Mouse (Mus musculus): ENCODE measurements around the gene Frem2. TPM values are rescaled to one million over a fixed set of nuclear protein-coding genes. Genes with fewer than 3 reads are reported as not detected.

Frem2 gene
- polyA plus RNA-seq, 1 experiment from 2014 or later = 9.0 TPM

GRCm38 (mm10) chr3:53522794-53523193 lies 134.4 kb downstream of the Frem2 start:
- H3K4me2 ChIP-seq (ENCODE audit: low read length) = no peak overlapping the region
- H3K9ac ChIP-seq (ENCODE audit: low read depth, low read length) = no peak overlapping the region
- H3K9me3 ChIP-seq (replicated peaks; ENCODE audit: low read length) = no peaks in the 10 kb centered on the region
- no peak for TF ChIP-seq CTCF (IDR thresholded peaks at IDR 0.05; ENCODE audit: low read depth)
- WGBS = 91% methylated on average over 10 of the region's 10 CpGs
- ATAC-seq (replicated peaks; ENCODE audit: low FRiP score, low read depth) (no peak), DNase-seq (ENCODE audit: low spot score) (no peak)
- H3K27ac ChIP-seq = no peak overlapping the region
- H3K4me1 ChIP-seq (replicated peaks; ENCODE audit: insufficient read depth, low read length) = 0 out of 2 replicates have a peak, but pooled peaks cover 2% of the 10 kb centered on the region
- H3K27me3 ChIP-seq (ENCODE audit: insufficient read depth, low read length) = no peaks in the 10 kb centered on the region
- no peak overlapping the region for H3K4me3 ChIP-seq (replicated peaks; ENCODE audit: low read depth, low read length)
- H3K36me3 ChIP-seq (ENCODE audit: insufficient read depth, low read length) = peaks cover 11% of the 10 kb centered on the region; the same call in 1 of the 2 replicates

GRCm38 (mm10) chr3:53514221-53515065 lies 142.7 kb downstream of the Frem2 start:
- no peak overlapping the region for H3K4me3 ChIP-seq (replicated peaks; ENCODE audit: low read depth, low read length)
- no peaks in the 10 kb centered on the region for H3K27me3 ChIP-seq (ENCODE audit: insufficient read depth, low read length)
- no peaks in the 10 kb centered on the region for H3K4me1 ChIP-seq (replicated peaks; ENCODE audit: insufficient read depth, low read length)
- H3K4me2 ChIP-seq (ENCODE audit: low read length) = no peak overlapping the region
- DNase-seq (ENCODE audit: low spot score) (no peak), ATAC-seq (replicated peaks; ENCODE audit: low FRiP score, low read depth) (no peak)
- no peak overlapping the region for H3K27ac ChIP-seq
- no peaks in the 10 kb centered on the region for H3K9me3 ChIP-seq (replicated peaks; ENCODE audit: low read length)
- H3K9ac ChIP-seq (ENCODE audit: low read depth, low read length) = no peak overlapping the region
- H3K36me3 ChIP-seq (ENCODE audit: insufficient read depth, low read length) = peaks cover 6% of the 10 kb centered on the region
- WGBS = 85% methylated on average over 4 of the region's 4 CpGs
- TF ChIP-seq CTCF (IDR thresholded peaks at IDR 0.05; ENCODE audit: low read depth) = no peak

GRCm38 (mm10) chr3:53513096-53513495 lies 144.1 kb downstream of the Frem2 start:
- DNase-seq (ENCODE audit: low spot score) (no peak), ATAC-seq (replicated peaks; ENCODE audit: low FRiP score, low read depth) (no peak)
- WGBS = 49% methylated on average over 5 of the region's 5 CpGs
- Histone ChIP-seq H3K4me3 (replicated peaks; ENCODE audit: low read depth, low read length) (no peak overlapping the region), H3K9me3 (replicated peaks; ENCODE audit: low read length) (no peaks in the 10 kb centered on the region), H3K27me3 (ENCODE audit: insufficient read depth, low read length) (no peaks in the 10 kb centered on the region), H3K4me1 (replicated peaks; ENCODE audit: insufficient read depth, low read length) (no peaks in the 10 kb centered on the region), H3K9ac (ENCODE audit: low read depth, low read length) (no peak overlapping the region), H3K4me2 (ENCODE audit: low read length) (no peak overlapping the region), H3K27ac (no peak overlapping the region), H3K36me3 (ENCODE audit: insufficient read depth, low read length) (peaks cover 3% of the 10 kb centered on the region; the same call in 1 of the 2 replicates)
- no peak for TF ChIP-seq CTCF (IDR thresholded peaks at IDR 0.05; ENCODE audit: low read depth)

GRCm38 (mm10) chr3:53502428-53502827 lies 154.7 kb downstream of the Frem2 start:
- DNase-seq (ENCODE audit: low spot score) (peak; percentile 87), ATAC-seq (replicated peaks; ENCODE audit: low FRiP score, low read depth) (peak; percentile 78; the same call in 1 of the 2 replicates)
- Histone ChIP-seq H3K9me3 (replicated peaks; ENCODE audit: low read length) (no peaks in the 10 kb centered on the region), H3K4me1 (replicated peaks; ENCODE audit: insufficient read depth, low read length) (no peaks in the 10 kb centered on the region), H3K9ac (ENCODE audit: low read depth, low read length) (no peak overlapping the region), H3K27ac (no peak overlapping the region), H3K4me2 (ENCODE audit: low read length) (no peak overlapping the region), H3K27me3 (ENCODE audit: insufficient read depth, low read length) (no peaks in the 10 kb centered on the region), H3K36me3 (ENCODE audit: insufficient read depth, low read length) (no peaks in the 10 kb centered on the region), H3K4me3 (replicated peaks; ENCODE audit: low read depth, low read length) (no peak overlapping the region)
- WGBS = 71% methylated on average over 6 of the region's 6 CpGs
- TF ChIP-seq CTCF (IDR thresholded peaks at IDR 0.05; ENCODE audit: low read depth) = peak; percentile 77

- H3K27ac ChIP-seq = peak overlapping the region; percentile 34; the same call in 1 of the 2 replicates
Observed at GRCm38 (mm10) chr3:53498351-53498905, 158.7 kb downstream of the Frem2 start.

GRCm38 (mm10) chr3:53488353-53488752 lies 168.8 kb downstream of the Frem2 start, which contains the start of gene Stoml3:
TSS of gene Stoml3 (plus strand) at chr3:53488653.
- Histone ChIP-seq H3K9me3 (replicated peaks; ENCODE audit: low read length) (no peaks in the 10 kb centered on the region), H3K4me2 (ENCODE audit: low read length) (no peak within 1 kb of the TSS), H3K27ac (no peak within 1 kb of the TSS), H3K9ac (ENCODE audit: low read depth, low read length) (no peak within 1 kb of the TSS), H3K4me3 (replicated peaks; ENCODE audit: low read depth, low read length) (no peak within 1 kb of the TSS), H3K4me1 (replicated peaks; ENCODE audit: insufficient read depth, low read length) (peaks cover 5% of the 10 kb centered on the region; the same call in 1 of the 2 replicates), H3K36me3 (ENCODE audit: insufficient read depth, low read length) (no peaks in the 10 kb centered on the region), H3K27me3 (ENCODE audit: insufficient read depth, low read length) (no peaks in the 10 kb centered on the region)
- no peak for DNase-seq (ENCODE audit: low spot score)
- TF ChIP-seq CTCF (IDR thresholded peaks at IDR 0.05; ENCODE audit: low read depth) = no peak
- no peak for ATAC-seq (replicated peaks; ENCODE audit: low FRiP score, low read depth)
- 55% methylated on average over 6 of the region's 6 CpGs for WGBS

More at GRCm38 (mm10) chr3:53498351-53498905, 158.7 kb downstream of the Frem2 start:
- DNase-seq (ENCODE audit: low spot score) = peak; percentile 8
- 56% methylated on average over 6 of the region's 6 CpGs for WGBS
- no peak for TF ChIP-seq CTCF (IDR thresholded peaks at IDR 0.05; ENCODE audit: low read depth)
- ATAC-seq (replicated peaks; ENCODE audit: low FRiP score, low read depth) = no peak
- Histone ChIP-seq H3K4me3 (replicated peaks; ENCODE audit: low read depth, low read length) (no peak overlapping the region), H3K27me3 (ENCODE audit: insufficient read depth, low read length) (no peaks in the 10 kb centered on the region), H3K4me1 (replicated peaks; ENCODE audit: insufficient read depth, low read length) (no peaks in the 10 kb centered on the region), H3K36me3 (ENCODE audit: insufficient read depth, low read length) (no peaks in the 10 kb centered on the region), H3K9me3 (replicated peaks; ENCODE audit: low read length) (no peaks in the 10 kb centered on the region), H3K9ac (ENCODE audit: low read depth, low read length) (no peak overlapping the region), H3K4me2 (ENCODE audit: low read length) (no peak overlapping the region)
